Comparison of ENCODE assay signal across 13 mouse cellular contexts in the genomic region with DNA sequence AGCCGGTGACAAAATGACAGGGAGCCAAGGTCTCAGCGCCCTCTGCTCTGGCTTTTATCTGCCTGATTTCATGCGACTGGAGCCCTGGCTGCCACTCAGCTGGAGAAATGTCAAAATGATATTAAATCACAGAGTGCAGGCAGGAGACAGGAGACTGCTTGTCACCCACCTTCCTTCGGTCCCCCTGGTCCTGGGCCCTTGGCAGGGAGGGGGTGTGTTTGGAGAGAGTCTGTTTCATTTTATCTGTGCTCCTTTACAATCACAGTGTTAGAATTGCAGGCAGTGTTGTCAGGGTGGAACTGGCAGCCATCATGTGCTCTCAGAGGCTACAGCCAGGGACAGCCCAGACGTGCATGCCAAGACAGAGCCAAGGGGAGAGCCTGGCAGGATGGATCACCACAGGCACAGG. TPM values are rescaled to one million over a fixed set of nuclear protein-coding genes. Genes with fewer than 3 reads are reported as not detected.
A peak's percentile ranks its signal among the peaks of the same experiment; 100 is the strongest.
DNase-seq lines count a peak whose midpoint lies in the region; ATAC-seq and TF ChIP-seq lines count a peak whose summit lies in the region.
"Had no signal": no experiment of that assay in that cellular context is flagged by ENCODE, and none has a peak within 500 bp of the region (broad histone marks: within the 10 kb centered on the region; RNA-seq: fewer than 3 reads in every experiment).

No protein-coding gene starts in this region.

- H3K9ac ChIP-seq in midbrain, embryonic 11.5 days (ENCODE audit: low read length), result no peak overlapping the region
- H3K9ac ChIP-seq in heart, embryonic 14.5 days (ENCODE audit: low read length), result no peak overlapping the region; the same call in 1 of the 2 replicates
- no peak overlapping the region for H3K9ac ChIP-seq in midbrain, postnatal 0 days (replicated peaks; ENCODE audit: low read length, poor library complexity, severe bottlenecking)

- no peak for ATAC-seq in midbrain, embryonic 11.5 days (ENCODE audit: low FRiP score)
- ATAC-seq in heart, embryonic 14.5 days (ENCODE audit: insufficient number of reproducible peaks, insufficient read depth, low FRiP score, low read depth), result peak; percentile 77
- peak; percentile 44; the same call in 1 of the 2 replicates for ATAC-seq in midbrain, postnatal 0 days (ENCODE audit: low FRiP score)
- ATAC-seq in frontal cortex, adult (ENCODE audit: low TSS enrichment), result no peak

- H3K36me3 ChIP-seq in midbrain, embryonic 10.5 days, result no peaks in the 10 kb centered on the region
- no peaks in the 10 kb centered on the region for H3K36me3 ChIP-seq in midbrain, embryonic 11.5 days (ENCODE audit: control insufficient read depth, insufficient read depth, low read length)
- no peaks in the 10 kb centered on the region for H3K36me3 ChIP-seq in heart, embryonic 14.5 days (ENCODE audit: control insufficient read depth, insufficient read depth, low read length)
- H3K36me3 ChIP-seq in midbrain, postnatal 0 days (ENCODE audit: insufficient read depth, low read length), result no peaks in the 10 kb centered on the region
- H3K36me3 ChIP-seq: embryonic facial prominence, embryonic 10.5 days had no signal

- TF ChIP-seq CTCF in midbrain, postnatal 0 days (IDR thresholded peaks at IDR 0.05), result no peak

- no peaks in the 10 kb centered on the region for H3K27me3 ChIP-seq in midbrain, embryonic 10.5 days (ENCODE audit: low read depth, poor library complexity, severe bottlenecking)
- no peaks in the 10 kb centered on the region for H3K27me3 ChIP-seq in midbrain, embryonic 11.5 days (ENCODE audit: control insufficient read depth, insufficient read depth, low read length)
- no peaks in the 10 kb centered on the region for H3K27me3 ChIP-seq in heart, embryonic 14.5 days (ENCODE audit: control insufficient read depth, insufficient read depth, low read length)
- no peaks in the 10 kb centered on the region for H3K27me3 ChIP-seq in midbrain, postnatal 0 days (ENCODE audit: insufficient read depth, low read length)

- no peak for DNase-seq in midbrain, embryonic 10.5 days (ENCODE audit: low spot score)
- DNase-seq in midbrain, embryonic 11.5 days (ENCODE audit: low spot score, missing footprints), result no peak
- DNase-seq in cerebellum, adult 9-10 months, result peak; percentile 54
- peak; percentile 72 for DNase-seq in midbrain, postnatal 0 days (ENCODE audit: low spot score)
- no peak for DNase-seq in ovary, postnatal 10 days (ENCODE audit: low spot score)
- DNase-seq in spleen, adult 18-20 months, result no peak

- H3K9me3 ChIP-seq in midbrain, embryonic 10.5 days (replicated peaks), result peaks cover 19% of the 10 kb centered on the region; the same call in 1 of the 2 replicates
- H3K9me3 ChIP-seq in midbrain, embryonic 11.5 days (ENCODE audit: control insufficient read depth, low read length), result no peaks in the 10 kb centered on the region; the same call in 1 of the 2 replicates
- H3K9me3 ChIP-seq in heart, embryonic 14.5 days (ENCODE audit: control insufficient read depth, low read length), result peaks cover 6% of the 10 kb centered on the region; the same call in 1 of the 2 replicates
- no peaks in the 10 kb centered on the region for H3K9me3 ChIP-seq in midbrain, postnatal 0 days (ENCODE audit: low read length)
- H3K9me3 ChIP-seq: embryonic facial prominence, embryonic 10.5 days had no signal

- no peak overlapping the region for H3K4me2 ChIP-seq in midbrain, embryonic 11.5 days
- H3K4me2 ChIP-seq in heart, embryonic 14.5 days (ENCODE audit: low read length), result peak overlapping the region; percentile 41; the same call in 1 of the 2 replicates
- H3K4me2 ChIP-seq in midbrain, postnatal 0 days (ENCODE audit: low read depth, low read length, poor library complexity, severe bottlenecking), result no peak overlapping the region

- no peak overlapping the region for H3K4me3 ChIP-seq in midbrain, embryonic 10.5 days
- H3K4me3 ChIP-seq in midbrain, embryonic 11.5 days (ENCODE audit: low read depth, low read length), result no peak overlapping the region
- no peak overlapping the region for H3K4me3 ChIP-seq in heart, embryonic 14.5 days (ENCODE audit: control insufficient read depth in 1 of 2, insufficient read depth in 1 of 2, low read depth in 1 of 2, low read length in 2 of 2)
- no peak overlapping the region for H3K4me3 ChIP-seq in midbrain, postnatal 0 days (ENCODE audit: low read depth, low read length)
- H3K4me3 ChIP-seq: embryonic facial prominence, embryonic 10.5 days; megakaryocyte, embryonic 14.5 days had no signal

- H3K27ac ChIP-seq in midbrain, embryonic 10.5 days (replicated peaks), result 0 out of 2 replicates have a peak overlapping the region, but pooled peaks have one; percentile 38
- no peak overlapping the region for H3K27ac ChIP-seq in midbrain, embryonic 11.5 days (ENCODE audit: low read depth, low read length)
- peak overlapping the region; percentile 55 to 64; a peak in 3 of 4 replicates for H3K27ac ChIP-seq in heart, embryonic 14.5 days (replicated peaks in 1 of 2; ENCODE audit: control insufficient read depth in 1 of 2, insufficient read depth in 1 of 2, low read depth in 2 of 2, low read length in 2 of 2)
- peak overlapping the region; percentile 59 for H3K27ac ChIP-seq in midbrain, postnatal 0 days (ENCODE audit: low read depth, low read length)
- H3K27ac ChIP-seq: embryonic facial prominence, embryonic 10.5 days had no signal

- 91% methylated on average over 5 of the region's 5 CpGs for WGBS in midbrain, embryonic 10.5 days
- WGBS in midbrain, embryonic 11.5 days, result 90% methylated on average over 5 of the region's 5 CpGs
- WGBS in heart, embryonic 14.5 days, result 31% methylated on average over 5 of the region's 5 CpGs
- 40% methylated on average over 5 of the region's 5 CpGs for WGBS in midbrain, postnatal 0 days

- peaks cover 9% of the 10 kb centered on the region for H3K4me1 ChIP-seq in midbrain, embryonic 10.5 days
- no peaks in the 10 kb centered on the region; the same call in 1 of the 2 replicates for H3K4me1 ChIP-seq in midbrain, embryonic 11.5 days (ENCODE audit: control insufficient read depth, insufficient read depth, low read length)
- H3K4me1 ChIP-seq in heart, embryonic 14.5 days (ENCODE audit: control insufficient read depth in 2 of 2, insufficient read depth in 2 of 2, low read length in 2 of 2), result peaks cover 2 to 3% of the 10 kb centered on the region in 2 experiments; a peak in 1 of 4 replicates
- no peaks in the 10 kb centered on the region for H3K4me1 ChIP-seq in midbrain, postnatal 0 days (ENCODE audit: insufficient read depth, low read length)
- H3K4me1 ChIP-seq: embryonic facial prominence, embryonic 10.5 days; megakaryocyte, embryonic 14.5 days had no signal

RNA-seq across cellular contexts. Expression of gene Matn1, which starts 28.2 kb away (rescaled TPM):
- not detected in 2 replicates for polyA plus RNA-seq in midbrain, embryonic 10.5 days (2016; fragmentation: Nextera tagmentation; extraction: Ambion mirVana)
- polyA plus RNA-seq in midbrain, embryonic 11.5 days (2014; fragmentation: Nextera tagmentation; extraction: Ambion mirVana), result not detected in 2 replicates
- polyA plus RNA-seq in heart, embryonic 14.5 days (2014; fragmentation: Nextera tagmentation; extraction: Ambion mirVana), result not detected in 2 replicates
- 0.38 TPM in 1 of 2 replicates, not detected in the other for total RNA-seq in midbrain, postnatal 0 days (2014; rRNA removed)
- polyA plus RNA-seq in midbrain, postnatal 0 days (2015; fragmentation: Nextera tagmentation; extraction: Ambion mirVana), result 0.20 and 0.27 TPM in 2 replicates
- total RNA-seq: granulocyte monocyte progenitor cell, adult 5-6 weeks; liver, adult 2 months had no signal
- polyA plus RNA-seq: embryonic facial prominence, embryonic 10.5 days; liver, adult 2 months; testis, adult 2 months had no signal

RNA-seq across cellular contexts. Expression of gene Laptm5, which starts 59.5 kb away (rescaled TPM):
- 16.7 and 22.9 TPM in 2 replicates for polyA plus RNA-seq in midbrain, embryonic 10.5 days (2016; fragmentation: Nextera tagmentation; extraction: Ambion mirVana)
- polyA plus RNA-seq in midbrain, embryonic 11.5 days (2014; fragmentation: Nextera tagmentation; extraction: Ambion mirVana), result 22.0 and 27.3 TPM in 2 replicates
- 30.8 and 33.0 TPM in 2 replicates for polyA plus RNA-seq in heart, embryonic 14.5 days (2014; fragmentation: Nextera tagmentation; extraction: Ambion mirVana)
- 28.2 and 34.5 TPM in 2 replicates for total RNA-seq in midbrain, postnatal 0 days (2014; rRNA removed)
- 32.8 and 36.2 TPM in 2 replicates for polyA plus RNA-seq in midbrain, postnatal 0 days (2015; fragmentation: Nextera tagmentation; extraction: Ambion mirVana)

Comparison
In these comparisons a context has a peak if more than half of its experiments do, and no peak if none do; other contexts are left out.
1. DNase-seq: peak in cerebellum, adult 9-10 months (single experiment) and midbrain, postnatal 0 days (single experiment); none in midbrain, embryonic 10.5 days (single experiment), midbrain, embryonic 11.5 days (single experiment), ovary, postnatal 10 days (single experiment) and spleen, adult 18-20 months (0 of 2).
2. ATAC-seq: peak in heart, embryonic 14.5 days (single experiment) and midbrain, postnatal 0 days (single experiment); none in midbrain, embryonic 11.5 days (single experiment) and frontal cortex, adult (single experiment).